Mouse (Mus musculus) layer of hippocampus, postnatal 14 days (tissue): ENCODE measurements around the gene Plekhh2. TPM values are rescaled to one million over a fixed set of nuclear protein-coding genes. Genes with fewer than 3 reads are reported as not detected.
"Not testable (repeated sequence)": the region's sequence is repeated elsewhere in the genome, so short reads cannot be mapped to it uniquely, and the experiment has no call there.

ENCODE experiments used
- DNase-seq, 2 experiments: peaks; one replicate each; pipeline ENCODE4 v3.0.0; 2021 to 2022; ENCODE audit warnings: low spot score in 2 of 2, mixed read lengths in 1 of 2
- total RNA-seq, 2 experiments: library from RNA; stranded (reverse); gene quantifications; 2 replicates each; pipeline ENCODE4 v1.2.3; 2021

Plekhh2 gene
- total RNA-seq, 2 experiments from 2014 or later: 4.4 to 4.9 TPM

DNA sequence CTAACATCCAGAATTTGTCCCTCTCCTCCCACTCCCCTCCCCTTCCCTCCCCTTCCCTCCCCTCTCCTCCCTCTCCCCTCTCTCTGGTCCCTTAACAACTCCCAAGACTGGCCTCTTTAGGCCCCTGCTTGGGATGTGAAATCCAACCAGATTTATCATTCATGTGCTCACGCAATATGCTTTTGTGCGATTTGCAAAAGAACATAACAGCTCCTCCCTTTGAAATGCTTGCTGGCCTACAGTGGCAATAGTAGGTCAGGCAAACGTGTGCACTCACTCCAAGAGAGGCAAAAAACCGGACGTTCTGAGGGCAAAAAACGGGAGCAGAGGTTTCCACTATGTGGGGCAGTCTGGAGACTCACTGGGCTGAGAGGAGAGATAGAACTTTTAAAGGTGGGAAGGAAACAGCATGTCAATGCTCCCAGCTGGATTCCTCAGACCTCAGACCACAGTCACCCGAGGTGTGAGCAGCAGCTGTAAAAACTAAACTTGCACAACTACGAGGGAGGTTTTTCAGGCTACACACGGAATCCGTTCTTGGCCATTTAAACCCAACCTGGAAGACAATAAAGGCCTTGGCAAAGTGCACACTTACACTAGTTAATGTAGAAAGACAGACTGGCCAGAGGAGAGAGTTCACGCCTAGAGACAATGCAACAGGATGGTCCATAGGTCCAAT is 595 bp upstream of the Plekhh2 start:
- no peak for DNase-seq

DNA sequence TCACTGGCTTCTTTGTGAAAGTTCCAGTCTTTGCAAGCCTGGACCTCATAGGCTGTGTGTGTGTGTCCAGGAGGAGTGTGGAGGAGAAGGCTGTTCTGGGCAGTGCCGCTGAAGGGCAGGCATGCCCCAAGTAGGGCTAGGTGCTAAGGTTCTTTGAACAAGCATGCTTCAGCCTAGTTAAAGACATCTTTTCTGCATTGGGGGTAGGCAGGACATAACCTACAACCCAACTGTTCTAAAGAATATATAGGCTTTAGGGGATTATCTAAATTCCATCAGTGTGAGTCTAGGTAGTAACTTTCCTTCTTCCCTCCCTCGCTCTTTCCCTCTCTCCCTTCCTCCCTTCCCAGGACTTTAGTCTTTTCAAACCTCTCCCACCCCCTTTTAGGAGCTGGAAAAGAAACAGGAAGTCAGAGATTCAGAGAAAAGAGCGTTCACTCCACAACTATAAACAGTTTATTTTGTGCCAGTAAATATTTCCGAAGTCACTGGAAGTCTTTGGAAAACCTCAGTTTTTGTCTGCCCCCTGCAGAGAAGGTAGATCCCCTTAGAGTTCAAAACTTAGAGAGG is 906 bp downstream of the Plekhh2 start:
- DNase-seq: no peak

DNA sequence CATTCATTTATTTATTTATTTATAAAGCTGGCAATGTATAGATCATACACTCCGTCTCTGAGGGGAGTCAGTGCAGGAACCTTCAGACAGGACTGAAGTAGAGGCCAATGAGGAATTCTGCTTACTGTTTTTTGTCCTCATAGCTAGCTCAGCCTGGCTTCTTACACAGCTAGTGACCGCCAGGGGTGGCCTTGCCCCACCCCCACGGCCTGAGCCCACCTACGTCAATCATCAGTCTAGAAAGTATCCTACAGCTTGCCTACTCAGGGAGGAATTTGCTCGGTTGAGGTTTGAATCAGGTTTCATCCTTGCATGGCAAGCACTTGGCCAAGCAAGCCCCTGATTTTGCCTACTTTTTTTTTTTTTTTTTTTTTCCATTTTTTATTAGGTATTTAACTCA is 4.2 kb downstream of the Plekhh2 start:
- no peak for DNase-seq

DNA sequence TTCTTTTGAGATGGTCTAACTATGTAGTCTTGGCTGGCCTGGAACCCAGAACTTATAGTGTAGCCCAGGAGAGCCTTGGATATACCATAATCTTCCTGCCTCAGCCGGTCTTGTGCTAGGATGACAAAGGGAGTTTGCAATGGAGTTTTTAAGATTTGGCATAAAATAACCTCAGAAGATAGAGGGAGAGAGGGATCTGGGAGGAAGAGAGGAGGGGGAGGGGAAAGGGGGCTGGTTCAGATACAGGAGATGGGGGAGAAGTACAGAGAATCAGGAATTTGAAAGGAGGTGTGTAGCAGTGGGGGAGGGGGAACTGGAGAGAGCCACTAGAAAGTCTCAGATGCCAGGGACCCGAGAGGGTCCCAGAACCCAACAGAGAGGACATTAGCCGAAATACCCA is 7.7 kb downstream of the Plekhh2 start:
- no peak for DNase-seq

DNA sequence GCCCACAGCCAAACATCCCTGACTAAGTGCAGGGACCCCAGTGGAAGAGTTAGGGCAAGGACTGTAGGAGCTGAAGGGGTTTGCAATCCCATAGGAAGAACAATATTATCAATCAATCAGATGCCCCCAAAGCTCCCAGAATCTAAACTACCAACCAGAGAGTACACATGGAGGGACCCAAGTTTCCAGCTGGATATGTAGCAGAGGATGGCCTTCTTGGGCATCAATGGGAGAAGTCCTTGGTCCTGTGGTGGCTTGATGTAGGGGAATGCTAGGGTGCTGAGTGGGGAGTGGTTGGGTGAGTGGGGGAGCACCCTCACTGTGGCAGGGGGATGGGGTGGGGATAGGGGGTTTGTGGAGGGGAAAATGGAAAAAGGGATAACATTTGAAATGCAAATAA is 8.4 kb downstream of the Plekhh2 start:
- no peak for DNase-seq

DNA sequence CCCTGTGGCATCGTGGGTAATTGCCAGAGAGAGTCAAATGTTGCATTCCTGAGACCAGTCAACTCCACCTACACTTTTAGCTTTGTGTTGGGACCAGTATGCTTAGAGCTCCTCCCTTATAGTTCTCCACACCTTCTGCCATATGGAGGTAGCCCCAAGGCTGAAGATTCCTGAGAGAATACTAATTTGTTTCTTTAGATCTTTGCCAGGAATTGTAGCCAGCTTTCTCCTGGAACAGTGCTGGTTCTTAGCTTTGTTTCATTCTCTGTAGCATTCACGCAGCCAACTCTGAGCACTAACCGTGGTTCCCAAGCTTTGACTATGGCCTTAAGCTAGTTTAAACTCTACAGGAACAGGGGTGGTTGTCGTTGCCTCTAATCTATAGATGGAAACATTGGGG is 17.7 kb downstream of the Plekhh2 start:
- no peak for DNase-seq

DNA sequence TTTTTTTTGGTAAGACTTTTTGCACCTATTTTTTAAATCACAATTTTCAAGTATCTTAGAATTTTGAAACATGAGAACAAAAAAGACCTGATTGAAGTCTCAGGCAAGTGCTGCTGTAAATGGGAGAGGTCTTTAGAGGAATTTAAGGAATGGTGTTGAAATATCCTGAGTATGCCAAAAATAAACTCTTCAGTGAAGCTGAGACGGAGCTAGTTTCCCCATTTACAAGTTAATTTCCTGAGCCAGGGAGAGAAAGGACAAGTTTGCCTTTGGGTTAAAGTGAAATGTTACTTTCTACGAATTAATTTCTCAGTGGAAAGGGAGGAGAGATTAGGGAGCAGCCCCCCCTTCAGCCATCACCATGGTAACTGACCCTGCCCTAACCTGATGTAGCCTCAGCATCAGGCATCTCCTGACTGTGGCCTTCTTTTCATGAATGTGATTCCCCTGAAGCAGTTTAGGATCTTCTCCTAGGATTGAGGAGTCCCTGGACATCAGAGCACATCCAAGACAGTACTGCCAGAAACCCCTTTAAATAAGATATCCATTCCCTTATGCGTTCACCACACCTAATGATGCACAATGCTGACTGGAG is 18.6 kb downstream of the Plekhh2 start:
- no peak for DNase-seq

DNA sequence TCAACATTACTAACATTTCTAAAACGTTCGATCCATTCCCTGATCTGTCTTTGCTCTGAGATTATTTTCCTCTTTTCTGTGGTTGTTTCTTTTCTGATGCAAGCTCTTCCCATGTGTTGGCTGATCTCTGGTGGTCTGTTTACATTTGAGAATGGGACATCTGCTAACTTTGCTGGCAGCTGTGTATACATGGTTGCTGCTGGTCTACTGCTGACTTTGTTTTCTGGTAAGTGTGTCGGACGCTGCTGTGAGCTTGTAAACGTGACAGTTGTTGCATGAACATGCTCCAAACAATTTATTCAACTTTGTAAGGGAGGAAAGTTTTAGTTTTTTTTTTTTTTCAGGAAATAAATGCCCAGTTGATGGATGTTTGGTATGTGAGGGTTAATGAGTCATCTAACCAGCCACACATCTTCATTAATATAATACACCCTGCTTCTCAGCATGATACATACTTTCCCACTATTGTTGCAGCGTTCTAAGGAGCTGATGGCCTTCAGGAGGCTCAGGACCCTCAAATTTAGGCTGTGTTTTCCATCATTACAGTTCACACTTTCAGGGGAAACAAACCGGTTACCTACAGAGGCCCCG is 21.3 kb downstream of the Plekhh2 start:
- no peak for DNase-seq

DNA sequence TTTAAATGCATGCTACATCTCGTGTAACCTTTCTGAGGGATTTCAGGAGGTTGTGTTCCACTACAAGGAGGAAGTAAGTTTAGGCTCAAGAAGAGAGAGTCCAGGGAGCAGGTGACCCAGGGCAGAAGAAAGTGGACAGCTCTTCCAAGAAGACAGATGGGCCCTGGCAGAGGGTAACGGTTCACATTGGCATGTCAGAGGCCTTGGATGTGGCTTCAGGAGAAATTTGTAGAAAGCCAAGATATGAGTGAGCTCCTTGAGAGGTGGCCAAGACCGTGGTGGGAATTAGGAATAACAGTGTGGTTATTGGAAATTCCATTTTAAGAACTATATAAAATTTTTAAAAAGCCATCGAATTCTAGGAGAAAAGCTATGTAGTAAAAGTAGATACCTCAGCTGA is 22.1 kb downstream of the Plekhh2 start:
- no peak for DNase-seq

DNA sequence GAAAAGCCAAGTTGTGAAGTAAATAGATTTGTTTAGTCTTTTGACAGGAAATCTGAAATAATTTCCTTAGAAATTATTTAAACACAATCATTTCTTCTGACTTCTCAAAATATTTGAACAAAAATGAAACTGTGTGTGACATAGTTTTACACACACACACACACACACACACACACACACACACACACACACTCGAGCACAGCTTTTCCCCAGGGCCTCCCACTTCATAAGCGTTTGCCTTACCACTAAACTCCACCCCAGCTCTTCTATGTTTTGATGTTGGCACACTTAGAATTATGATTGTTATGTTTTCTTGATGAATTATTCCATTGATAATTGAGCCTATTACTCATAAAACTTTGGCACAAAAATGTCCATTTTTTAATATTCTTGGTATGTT is 22.9 kb downstream of the Plekhh2 start:
- no peak for DNase-seq

DNA sequence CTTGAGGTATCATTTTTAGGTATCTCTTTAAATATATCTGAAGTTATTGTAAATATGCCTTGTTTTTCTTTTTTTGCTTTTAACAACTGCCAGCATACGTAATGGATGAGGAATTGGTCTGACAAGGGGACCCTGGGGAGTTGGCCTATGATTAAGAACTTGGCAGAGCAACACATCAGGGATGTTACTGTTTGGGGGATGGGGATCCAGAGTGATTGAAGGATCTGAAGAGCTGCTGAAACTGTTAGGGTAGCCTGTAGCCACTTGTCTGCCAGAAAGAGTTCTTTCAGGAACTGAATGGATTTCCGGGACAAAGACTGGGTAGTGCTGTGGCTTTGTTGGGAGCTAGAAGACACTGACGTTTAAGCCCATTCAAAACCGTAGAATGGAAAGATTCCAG is 23.5 kb downstream of the Plekhh2 start:
- DNase-seq: no peak

DNA sequence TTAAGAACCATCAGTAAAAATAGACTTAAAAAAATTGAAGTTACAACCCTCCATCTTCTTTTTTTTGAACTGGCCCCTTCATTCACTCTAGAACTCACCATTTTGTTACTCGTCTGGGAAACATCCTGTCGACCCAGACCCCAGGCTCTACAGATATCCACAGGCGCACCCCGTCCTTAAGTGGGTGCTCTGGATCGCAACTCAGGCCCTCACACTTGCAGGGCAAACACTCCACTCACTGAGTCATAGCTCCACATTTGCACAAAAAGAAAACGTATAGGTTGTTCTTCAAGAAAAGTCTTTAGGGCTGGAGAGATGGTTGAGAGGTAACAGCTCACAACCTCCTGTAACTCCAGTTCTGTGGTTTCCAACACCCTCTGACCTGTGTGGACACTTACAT is 25.6 kb downstream of the Plekhh2 start:
- no peak for DNase-seq

DNA sequence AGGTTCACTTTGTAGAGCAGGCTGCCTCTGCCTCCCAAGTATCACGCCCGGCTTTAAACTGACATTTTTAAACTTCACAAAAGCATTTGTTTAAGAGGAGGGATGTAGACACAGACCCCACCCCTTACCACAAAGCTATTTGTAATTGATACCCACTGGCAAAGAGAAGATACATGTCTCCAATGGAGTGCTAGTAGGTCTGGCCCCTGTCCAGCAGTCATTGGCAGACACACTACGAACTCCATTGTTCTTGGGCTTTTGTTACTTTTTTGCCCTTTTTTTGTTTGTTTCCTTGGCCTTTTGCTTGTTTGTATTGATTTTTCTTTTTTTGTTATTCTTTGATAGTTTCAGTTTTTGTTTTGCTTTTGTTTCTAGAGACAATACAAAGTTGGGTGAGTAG is 26.3 kb downstream of the Plekhh2 start:
- no peak for DNase-seq

DNA sequence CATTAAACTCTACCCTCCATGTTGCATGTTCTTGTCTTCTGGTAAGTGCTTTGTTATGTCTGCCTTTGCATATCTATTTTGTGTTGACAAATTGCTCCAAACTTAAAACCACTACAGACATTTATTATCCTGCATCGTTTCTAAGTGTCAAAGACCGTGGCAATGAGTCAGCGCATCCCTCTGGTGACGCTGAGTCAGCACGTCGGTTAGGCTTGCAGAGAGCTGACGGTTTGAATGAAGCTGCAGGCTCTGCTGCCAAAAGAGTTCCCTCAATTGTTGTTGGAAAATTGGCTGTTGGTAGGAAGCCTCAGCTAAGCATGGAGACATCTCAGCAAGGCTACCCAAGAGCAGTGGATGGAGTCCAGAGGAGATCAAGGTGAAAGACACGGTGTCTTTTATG is 28.9 kb downstream of the Plekhh2 start:
- no peak for DNase-seq

DNA sequence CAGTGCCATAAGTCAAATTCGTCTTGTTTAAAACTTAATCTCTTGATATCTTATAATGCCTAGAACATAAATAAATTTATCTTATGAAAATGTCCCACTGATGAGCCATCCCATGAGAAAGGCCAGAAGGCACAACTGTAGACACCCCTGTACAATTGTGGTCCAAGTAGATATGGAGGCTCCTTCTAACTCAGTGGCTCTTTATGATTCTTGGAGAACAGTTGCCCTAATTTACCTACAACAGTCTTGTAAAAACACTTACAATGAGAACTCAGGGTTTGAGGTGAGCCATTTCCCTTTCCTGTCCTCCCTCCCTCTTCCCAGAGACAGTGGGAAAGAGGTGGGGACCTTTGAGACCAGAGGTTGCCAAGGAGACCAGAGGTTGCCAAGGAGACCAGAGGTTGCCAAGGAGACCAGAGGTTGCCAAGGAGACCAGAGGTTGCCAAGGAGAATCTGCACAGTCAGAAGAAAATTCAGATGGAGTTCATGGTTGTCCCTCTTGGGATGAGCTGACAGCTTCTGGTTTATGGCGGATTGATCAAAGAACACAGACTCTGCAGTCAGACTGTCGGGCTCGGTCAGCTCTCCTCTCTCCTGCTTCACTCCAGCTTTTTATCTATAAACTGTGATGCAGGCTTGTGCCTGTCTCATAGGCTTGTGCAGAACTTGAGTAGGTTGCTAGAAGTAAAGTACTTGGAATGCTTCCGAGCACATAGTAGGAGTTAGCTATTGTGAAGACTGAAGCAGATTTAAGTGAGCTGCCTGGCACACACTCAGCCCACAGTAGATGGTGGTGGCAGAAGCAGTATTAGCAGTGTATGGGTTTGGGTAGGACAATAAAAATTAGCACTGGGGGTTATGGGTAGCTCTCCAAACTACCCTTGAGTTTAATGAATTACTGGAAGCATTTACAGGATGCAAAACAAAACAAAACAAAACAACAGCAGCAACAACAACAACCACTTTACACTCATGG is 39.5 kb downstream of the Plekhh2 start:
- no peak for DNase-seq

DNA sequence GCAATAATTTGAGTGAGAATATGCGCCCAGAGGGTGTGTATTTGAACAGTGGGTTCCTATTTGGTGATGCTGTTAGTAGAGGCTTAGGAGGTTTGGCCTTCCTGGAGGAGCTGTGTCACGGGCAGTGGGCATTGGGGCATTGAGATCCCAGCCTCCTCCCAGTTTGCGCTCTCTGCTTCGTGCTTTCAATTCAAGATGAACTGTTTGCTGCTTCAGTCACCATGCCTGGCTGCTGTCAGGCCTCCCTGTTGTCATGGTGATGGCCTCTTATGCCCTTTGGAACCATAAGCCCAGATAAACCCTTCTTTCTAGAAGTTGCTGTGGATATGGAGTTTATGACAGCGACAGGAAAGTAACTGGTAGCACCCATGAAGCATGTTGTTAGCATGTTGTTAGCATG is 40.5 kb downstream of the Plekhh2 start:
- no peak for DNase-seq

DNA sequence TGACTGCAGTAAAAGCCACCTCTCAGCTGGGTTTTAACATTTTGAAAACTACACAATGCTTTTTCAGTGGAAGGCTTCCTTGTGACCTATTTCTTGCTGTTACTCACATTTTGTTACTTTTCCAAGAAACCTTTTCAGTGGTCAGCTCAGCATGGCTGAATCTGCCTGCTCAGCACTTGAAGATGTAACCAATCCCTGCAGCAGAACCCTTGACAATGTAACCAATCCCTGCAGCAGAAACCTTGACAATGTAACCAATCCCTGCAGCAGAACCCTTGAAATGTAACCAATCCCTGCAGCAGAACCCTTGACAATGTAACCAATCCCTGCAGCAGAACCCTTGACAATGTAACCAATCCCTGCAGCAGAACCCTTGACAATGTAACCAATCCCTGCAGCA is 52.6 kb downstream of the Plekhh2 start:
- not testable (repeated sequence) for DNase-seq

DNA sequence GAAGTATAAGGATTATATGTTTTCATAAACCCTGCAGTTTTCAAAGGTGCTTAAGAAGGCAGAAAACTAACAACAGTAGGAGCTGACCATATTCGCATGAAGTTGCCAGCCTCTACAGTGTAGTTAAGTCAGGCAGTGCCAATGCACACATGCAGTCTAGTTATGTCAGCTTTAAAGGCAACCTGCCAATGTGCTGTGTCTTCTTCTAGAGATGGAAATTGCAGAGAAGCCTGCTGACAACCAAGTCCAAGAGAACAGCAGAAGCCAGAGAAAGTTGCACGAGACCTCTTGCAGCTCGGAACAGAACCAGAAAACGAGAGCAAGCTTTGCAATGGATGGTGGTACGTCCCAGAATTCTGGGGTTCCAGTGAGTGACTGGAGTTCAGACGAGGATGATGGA is 54.1 kb downstream of the Plekhh2 start:
- no peak for DNase-seq

DNA sequence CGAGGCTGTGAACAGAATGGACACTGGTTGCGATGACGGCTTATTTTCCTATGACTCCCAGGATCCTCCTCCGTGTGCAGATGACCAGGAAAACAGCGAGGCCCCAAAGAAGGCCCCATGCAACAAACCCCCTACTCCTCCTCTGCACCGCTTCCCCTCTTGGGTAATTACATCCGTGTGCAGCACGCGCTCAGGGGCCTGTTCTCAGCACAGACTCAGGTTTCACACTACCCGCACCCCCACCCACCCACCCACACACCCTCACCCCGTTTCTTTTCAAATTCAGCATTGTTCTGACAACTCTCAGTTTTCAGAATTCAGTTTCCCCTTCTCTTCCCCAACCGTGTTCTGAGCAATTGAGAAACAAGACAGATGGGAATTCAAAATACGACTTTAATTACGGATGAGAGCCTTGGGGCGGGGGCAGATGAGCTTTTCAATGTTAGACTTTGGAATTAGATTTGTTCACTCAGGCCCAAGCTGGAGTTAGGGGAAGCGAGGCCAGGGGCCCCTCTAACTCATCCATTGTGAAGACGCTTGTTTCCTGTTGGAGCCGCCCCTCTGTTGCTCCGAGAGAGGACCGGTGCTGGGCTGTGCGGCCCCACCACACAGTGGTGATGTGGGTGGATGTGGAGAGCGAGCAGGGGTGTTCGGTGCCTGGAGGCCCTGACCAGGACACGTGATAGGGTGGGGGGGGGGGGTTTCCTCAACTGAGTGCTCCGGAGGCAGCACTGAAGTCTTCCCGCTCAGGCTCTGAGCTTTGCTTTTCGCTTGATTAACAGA is 55.3 kb downstream of the Plekhh2 start:
- DNase-seq: no peak

DNA sequence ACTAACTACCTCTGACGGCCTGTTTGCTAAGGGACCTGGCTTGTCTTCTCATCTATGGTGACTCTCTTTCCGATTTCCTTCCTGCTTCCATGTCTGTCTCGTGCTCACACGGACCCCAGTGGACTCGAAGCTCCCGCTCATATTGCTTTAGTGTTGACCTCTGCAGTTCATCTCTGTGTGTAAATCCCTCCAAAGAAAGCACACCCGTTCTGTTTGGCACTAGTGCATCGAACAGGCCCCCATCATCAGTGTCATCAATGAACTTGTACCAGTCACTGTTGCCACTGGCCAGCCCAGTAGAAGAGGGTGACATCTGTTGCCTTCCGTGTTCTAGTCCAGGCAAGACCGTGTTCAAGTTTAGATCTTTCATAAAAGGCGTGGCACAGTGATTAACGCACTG is 57.1 kb downstream of the Plekhh2 start:
- no peak for DNase-seq

DNA sequence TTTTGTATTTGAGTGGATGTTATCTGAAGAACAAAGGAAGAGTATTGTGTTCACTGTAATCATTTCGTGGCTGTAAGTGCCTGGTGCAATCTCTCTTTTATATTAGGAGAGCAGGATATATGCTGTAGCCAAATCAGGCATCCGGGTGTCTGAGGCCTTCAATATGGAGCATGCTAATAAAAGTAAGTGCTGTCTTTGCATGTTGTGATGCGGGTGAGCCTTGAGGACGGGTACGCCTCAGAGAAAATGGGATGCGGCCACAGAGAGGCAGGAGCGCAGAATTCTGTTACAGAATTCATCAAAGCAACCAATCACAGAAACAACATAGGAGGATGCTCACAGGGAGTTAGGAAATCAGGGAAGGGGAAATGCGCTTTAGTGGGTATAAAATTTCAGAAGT is 58.1 kb downstream of the Plekhh2 start:
- DNase-seq: no peak
